Mouse (Mus musculus) naive thymus-derived CD4-positive, alpha-beta T cell, adult 2 months (primary cell): ENCODE data around the gene 1110008P14Rik.

Experiments used
- DNase-seq: peaks from one replicate; pipeline ENCODE4 v3.0.0-alpha.2; 2011; ENCODE audit warnings: low read depth

1110008P14Rik gene

DNA sequence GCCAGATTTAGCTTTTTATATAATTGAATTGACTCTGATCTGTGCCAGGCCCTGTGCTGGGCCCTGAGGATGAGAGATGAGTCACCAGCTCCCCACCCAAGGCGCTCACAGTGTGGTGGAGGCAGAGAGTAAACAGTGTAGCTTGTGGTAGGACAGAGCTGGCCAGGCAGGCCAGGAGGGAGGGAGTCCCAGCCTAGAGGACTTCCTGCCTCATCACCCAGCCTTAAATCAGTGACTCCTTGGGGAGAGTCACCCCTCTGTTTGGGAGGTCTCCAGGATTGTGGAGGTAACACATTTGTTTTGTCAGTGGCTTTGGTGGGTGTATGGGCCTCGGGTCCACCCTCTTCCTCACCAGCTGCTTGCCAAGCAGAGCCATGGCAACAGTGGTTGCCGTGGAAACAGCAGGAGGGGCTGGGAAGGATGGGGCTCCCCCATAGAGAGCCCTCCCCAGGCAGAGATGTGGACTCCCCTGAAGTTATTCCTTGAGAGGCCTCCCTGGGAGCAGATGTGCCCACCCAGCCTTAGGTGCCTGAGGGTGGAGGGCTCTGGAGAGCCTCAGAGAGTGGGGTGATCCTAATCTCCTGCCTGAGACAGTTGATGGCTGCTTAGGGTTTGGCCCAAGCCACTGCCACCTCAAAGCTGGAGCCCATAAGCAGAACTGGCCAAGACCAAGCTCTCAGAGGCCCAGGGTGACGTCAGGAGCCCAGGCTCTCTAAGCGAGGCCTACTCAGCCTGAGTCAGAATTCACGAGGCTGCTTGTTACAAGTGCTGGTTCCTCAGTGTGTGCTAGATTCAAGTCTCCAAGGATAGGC is 39.0 kb downstream of the 1110008P14Rik start:
- no peak for DNase-seq

DNA sequence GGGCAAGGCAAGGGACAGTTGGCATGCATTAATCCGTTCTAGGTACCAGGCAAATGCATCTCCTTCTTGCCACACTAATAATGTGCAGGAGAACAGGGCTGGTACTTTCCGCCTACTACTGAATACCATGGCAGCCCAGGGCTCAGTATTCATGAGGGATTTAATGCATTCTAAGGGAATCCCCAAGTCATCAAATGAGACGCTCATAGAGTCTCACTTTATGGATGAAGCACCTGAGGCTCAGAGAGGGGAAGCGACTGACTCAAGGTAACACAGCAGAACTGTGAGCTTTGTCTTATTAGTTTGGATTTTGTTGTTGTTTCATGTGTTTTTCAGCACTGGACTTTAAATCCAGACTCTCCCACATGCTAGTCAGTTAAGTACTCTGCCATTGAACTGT is 39.7 kb downstream of the 1110008P14Rik start:
- DNase-seq: no peak

DNA sequence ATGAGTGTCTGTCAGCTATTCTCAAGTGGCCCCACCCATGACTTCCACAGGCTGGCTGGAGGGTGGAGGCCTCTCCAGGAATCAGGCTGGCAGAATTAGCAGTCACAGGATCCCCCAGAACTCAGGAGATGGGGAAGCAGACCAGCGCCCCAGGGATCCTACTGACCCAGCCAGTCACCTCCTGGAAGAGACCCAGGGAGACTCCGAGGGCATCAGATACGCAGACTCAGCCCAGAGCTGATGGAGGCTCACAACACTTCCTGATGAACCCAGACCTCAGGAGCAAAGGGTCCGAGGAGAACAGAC is 40.2 kb downstream of the 1110008P14Rik start:
- no peak for DNase-seq

DNA sequence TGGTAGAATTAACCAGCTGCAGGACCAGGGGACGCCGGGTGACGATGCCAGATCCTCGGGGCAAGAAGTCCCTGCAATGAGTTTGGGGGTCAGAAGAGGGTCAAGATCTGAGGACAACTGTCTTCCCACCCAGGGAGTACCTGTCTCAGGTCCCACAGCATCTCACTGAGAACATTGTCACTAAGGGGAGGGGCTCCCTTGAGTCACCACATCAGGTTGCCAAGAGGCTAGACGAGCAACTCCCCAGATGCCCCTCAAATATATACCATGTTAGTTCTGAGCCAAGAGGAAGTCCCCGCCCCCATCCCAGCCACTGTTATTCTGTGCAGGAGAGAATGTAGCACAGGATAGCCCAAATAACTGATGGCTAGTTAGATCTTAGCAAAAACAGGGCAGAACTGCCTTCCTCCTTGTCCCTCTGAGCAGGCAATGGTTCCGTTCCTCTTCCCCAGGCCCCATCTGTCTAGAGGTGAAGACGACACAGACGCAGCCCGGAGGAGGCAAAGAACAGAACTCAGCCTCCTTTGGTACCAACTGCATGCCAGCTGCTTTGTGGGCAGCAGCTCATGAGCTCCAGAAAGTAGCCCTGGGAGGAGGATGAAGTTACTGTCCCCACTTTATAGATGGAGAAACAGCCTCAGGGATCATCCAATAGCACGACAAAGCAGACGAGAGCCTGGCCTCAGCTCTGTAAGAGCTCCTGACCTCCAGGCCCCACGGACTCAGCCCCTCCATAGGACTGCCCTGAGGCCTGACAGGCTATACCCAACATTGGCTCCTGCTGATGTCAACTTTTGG is 40.7 kb downstream of the 1110008P14Rik start:
- no peak for DNase-seq

DNA sequence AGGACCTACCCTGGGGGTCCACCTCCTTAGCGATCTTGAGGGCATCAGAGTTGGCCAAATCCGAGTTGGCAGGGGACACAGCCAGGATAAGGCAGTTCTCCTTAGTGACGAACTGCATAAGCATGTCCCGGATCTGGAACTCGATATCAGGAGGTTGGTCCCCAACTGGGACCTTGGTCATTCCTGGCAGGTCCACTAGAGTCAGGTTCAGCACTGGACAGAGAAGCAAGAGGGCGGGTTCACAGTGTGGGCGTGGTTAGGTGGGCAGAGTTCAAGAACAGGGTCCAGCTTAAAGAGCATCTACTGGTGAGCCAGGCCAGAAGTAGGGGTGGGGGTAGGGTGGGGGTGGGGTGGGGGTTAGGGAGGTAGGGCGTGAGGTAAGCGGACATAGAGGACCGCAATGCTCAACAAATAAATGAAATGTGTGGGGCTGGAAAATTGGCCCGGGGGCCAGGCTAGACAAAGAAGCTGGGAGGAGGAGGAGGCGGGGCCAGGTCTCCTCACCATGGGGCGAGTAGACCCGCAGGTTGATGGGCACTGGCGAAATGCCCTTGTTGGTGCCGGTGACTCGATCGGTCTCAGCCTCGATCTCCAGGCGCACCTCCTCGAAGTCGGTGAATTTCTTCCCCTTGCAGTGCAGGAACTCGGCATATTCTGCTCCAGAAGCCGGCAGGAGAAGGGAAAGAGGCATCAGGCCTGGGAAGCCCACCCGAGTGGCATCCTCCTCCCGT is 41.7 kb downstream of the 1110008P14Rik start:
- no peak for DNase-seq

DNA sequence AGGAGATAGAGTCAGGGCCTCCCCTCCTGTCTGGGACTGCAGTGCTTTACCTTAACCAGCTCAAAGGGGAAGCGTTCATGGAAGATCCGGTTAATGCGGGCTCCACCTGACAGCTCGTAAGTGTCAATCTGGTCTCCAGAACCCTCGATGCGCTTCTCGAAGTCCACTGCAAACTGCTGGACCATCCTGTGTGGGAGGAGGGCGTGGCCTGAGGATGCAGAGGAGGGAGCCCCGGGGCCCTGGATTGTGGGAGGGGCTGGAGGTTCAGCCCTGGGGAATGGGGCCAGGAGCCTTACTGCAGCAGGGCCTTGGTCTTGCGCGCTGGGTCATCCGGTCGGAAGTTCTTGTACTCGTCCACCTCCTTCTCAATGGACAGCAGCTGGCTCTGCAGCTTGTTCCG is 45.9 kb downstream of the 1110008P14Rik start:
- no peak for DNase-seq

DNA sequence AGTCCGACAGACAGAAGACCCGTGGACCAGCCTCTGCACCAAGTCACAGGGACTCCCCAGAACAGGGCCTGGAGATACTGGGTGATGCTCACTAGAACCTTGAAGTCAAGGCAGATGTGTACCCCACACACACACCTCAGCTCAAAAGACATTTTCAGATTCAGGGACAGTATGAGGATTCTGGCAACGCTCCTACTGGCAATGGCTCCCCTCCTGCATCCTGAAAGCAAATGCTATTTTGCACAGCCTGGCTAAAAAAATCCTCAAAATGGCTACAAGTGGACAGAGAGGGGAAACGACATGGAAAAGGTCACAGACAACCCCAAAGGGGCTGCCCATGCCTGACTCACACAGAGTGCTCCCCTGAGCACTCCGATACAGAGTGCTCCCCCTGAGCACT is 49.6 kb downstream of the 1110008P14Rik start:
- DNase-seq: no peak

DNA sequence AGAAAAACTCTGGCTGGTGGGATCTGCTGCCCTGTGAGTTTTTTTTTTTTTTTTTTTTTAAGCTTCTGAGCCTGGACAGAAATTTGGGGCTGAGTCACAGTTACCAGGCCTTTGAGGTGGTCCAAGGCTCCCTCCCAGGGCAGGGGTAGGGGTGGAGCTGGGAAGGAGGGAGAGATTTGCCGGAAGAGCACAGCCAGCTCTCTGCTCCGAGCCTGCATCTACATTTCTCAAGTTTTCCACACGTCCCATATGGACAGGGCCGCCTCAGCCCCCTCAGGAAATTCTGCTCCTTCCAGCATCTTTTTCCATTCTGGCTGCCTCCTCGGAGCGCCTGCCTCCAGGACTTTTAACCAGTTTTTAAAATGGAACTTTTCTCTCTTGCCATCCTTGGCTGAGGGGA is 52.2 kb downstream of the 1110008P14Rik start:
- DNase-seq: no peak

DNA sequence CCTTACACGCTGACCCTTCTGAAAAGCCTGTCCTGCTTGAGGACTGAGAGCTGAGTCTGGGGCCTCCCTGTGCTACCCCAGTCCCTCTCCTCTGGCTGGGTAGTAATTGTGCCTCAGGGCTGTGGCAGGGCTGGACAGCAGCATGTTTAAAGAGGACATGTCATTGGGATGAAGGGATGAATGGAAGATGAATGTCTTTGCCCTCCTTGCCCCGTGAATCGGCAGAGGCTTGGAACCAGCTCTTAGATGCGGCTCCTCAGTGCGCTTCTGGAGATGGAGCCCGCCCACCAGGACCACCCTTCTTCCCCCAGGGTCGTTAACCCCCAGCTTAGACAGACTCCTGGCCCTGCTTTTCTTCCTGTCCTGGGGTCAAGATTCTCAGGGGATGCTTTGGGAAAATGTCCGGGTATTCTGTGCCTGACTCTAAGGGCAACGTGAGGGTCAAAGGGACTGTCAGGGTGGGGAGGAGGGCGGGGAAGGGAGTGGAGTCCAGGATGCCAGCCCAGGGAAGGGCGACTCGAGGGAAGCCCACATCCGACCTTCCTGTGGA is 52.8 kb downstream of the 1110008P14Rik start:
- no peak for DNase-seq

DNA sequence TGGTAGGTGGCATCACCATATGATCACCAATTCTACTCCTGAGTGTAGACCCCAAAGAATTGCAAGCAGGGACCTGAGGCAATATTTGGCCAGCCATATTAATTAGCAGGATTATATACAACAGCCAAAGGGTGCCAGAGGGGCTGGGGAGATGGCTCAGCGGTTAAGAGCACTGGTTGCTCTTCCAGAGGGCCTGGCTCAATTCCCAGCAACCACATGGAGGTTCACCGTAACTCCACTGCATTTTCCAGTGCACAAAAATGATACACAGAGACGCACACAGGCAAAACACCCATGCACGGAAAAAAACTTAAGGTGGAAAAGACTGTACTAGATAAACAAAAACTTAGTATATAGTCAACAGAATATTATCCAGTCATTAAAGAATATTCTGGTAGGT is 54.5 kb downstream of the 1110008P14Rik start:
- DNase-seq: no peak
